Mouse (Mus musculus): Measurements from ENCODE around the gene Nr5a1.

Nr5a1 gene

DNA sequence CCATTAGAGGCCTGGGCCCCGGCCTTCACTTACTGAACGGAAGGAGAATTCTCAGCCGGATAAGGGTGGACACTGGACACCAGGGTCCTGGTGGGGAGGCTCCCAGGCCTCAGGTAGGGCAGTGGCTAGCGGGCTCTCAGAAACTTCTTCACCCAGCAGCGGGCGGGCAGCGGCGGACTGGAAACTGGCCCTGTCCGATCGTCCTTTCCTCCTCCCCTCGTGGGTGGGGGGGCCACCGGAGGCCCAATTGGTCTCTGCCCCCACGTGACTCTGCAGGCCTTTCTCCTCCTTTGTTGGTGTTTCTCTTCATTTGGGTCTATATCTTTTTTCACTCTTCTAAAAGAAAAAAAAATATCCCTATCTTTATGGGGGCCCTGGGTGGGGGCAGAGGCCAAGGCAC is at the start of gene Nr5a1:
Nr5a1 (minus strand) TSS at position 219 of the 400 bp plus-strand sequence.
- DNase-seq (ENCODE audit: low read depth, low spot score) = no peak

GRCm38 (mm10) chr2:38739847-38740246 is 25.5 kb upstream of the Nr5a1 start:
- DNase-seq (ENCODE audit: low read depth, low spot score) = no peak

GRCm38 (mm10) chr2:38739410-38739809 is 25.1 kb upstream of the Nr5a1 start:
- DNase-seq (ENCODE audit: low read depth, low spot score) = peak; percentile 36

GRCm38 (mm10) chr2:38738601-38739301 is 24.4 kb upstream of the Nr5a1 start:
- DNase-seq (ENCODE audit: low read depth, low spot score) = no peak

GRCm38 (mm10) chr2:38735740-38736139 is 21.4 kb upstream of the Nr5a1 start:
- DNase-seq (ENCODE audit: low read depth, low spot score) = no peak

DNA sequence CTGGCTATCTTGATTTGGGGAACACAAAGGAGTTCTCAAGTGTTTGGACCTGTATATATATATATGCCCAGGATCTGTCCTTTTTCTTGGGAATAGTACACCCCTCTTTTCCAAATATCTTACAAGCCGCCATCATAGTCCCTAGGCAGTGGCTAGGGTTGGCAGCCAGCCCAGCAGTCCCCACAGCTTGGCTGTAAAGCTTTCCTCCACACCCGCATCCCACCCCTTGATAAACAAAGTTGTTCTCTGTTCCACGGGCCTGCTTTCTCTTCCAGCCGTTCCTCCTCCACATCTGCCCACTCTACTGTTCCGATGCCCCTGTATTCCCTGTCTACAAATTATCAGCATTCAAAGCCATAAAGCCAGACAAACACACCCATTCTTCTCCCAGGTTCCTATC is 20.4 kb upstream of the Nr5a1 start:
- no peak for DNase-seq (ENCODE audit: low read depth, low spot score)

GRCm38 (mm10) chr2:38730331-38730827 is 16.0 kb upstream of the Nr5a1 start:
- DNase-seq (ENCODE audit: low read depth, low spot score) = no peak

GRCm38 (mm10) chr2:38725427-38725826 is 11.1 kb upstream of the Nr5a1 start:
- no peak for DNase-seq (ENCODE audit: low read depth, low spot score)

DNA sequence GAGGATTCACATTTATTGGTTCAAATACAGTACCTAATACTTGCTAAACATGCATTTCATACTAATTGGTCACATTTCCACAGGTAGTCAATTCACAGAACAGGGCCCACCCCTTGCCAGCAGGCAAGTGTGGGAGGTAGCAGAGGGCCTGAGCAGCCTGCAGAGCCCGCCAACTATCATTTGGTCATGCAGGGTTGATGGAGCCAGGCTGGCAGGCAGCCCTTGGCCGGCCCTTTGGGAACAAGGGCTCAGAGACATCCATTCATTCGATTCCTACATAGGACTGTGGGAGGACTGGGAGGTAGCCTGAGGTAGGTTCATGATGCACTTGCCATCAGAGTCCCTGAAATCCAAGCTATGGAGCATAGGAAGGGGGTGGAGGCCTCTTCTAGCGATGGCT is 9.0 kb upstream of the Nr5a1 start:
- no peak for DNase-seq (ENCODE audit: low read depth, low spot score)

DNA sequence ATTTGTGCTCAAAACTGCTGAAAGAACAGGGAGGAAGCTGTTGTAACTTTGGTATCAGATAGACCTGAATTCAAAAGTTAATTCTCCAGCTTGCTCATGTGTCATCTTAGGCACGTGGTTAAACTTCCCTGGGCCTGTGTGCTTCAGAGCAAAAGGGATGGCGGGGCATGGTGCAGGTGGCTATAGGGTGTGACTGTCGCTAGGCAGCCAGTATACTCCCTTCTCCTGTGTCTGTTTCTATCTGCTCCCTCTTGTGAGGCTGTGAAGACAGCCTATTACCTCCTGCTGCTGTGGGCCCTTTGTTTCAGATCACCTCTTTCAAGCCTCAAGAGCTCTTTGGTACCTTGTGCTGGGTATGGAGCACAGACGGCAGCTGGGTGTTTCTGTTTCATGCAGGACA is 7.7 kb upstream of the Nr5a1 start:
- no peak for DNase-seq (ENCODE audit: low read depth, low spot score)

- no peak for DNase-seq (ENCODE audit: low read depth, low spot score)
Observed at GRCm38 (mm10) chr2:38720661-38721060, 6.3 kb upstream of the Nr5a1 start.

- DNase-seq (ENCODE audit: low read depth, low spot score) = no peak
Observed at GRCm38 (mm10) chr2:38719354-38719753, 5.0 kb upstream of the Nr5a1 start.

- no peak for DNase-seq (ENCODE audit: low read depth, low spot score)
Observed at GRCm38 (mm10) chr2:38718676-38719075, 4.3 kb upstream of the Nr5a1 start.

GRCm38 (mm10) chr2:38717436-38717835 is 3.1 kb upstream of the Nr5a1 start:
- no peak for DNase-seq (ENCODE audit: low read depth, low spot score)

- no peak for DNase-seq (ENCODE audit: low read depth, low spot score)
Observed at GRCm38 (mm10) chr2:38713596-38713995, 746 bp downstream of the Nr5a1 start.

GRCm38 (mm10) chr2:38712769-38713125 is 1.6 kb downstream of the Nr5a1 start:
- DNase-seq (ENCODE audit: low read depth, low spot score) = no peak

GRCm38 (mm10) chr2:38712076-38712768 is 2.1 kb downstream of the Nr5a1 start:
- DNase-seq (ENCODE audit: low read depth, low spot score) = no peak

- no peak for DNase-seq (ENCODE audit: low read depth, low spot score)
Observed at GRCm38 (mm10) chr2:38711421-38711861, 2.9 kb downstream of the Nr5a1 start.

DNA sequence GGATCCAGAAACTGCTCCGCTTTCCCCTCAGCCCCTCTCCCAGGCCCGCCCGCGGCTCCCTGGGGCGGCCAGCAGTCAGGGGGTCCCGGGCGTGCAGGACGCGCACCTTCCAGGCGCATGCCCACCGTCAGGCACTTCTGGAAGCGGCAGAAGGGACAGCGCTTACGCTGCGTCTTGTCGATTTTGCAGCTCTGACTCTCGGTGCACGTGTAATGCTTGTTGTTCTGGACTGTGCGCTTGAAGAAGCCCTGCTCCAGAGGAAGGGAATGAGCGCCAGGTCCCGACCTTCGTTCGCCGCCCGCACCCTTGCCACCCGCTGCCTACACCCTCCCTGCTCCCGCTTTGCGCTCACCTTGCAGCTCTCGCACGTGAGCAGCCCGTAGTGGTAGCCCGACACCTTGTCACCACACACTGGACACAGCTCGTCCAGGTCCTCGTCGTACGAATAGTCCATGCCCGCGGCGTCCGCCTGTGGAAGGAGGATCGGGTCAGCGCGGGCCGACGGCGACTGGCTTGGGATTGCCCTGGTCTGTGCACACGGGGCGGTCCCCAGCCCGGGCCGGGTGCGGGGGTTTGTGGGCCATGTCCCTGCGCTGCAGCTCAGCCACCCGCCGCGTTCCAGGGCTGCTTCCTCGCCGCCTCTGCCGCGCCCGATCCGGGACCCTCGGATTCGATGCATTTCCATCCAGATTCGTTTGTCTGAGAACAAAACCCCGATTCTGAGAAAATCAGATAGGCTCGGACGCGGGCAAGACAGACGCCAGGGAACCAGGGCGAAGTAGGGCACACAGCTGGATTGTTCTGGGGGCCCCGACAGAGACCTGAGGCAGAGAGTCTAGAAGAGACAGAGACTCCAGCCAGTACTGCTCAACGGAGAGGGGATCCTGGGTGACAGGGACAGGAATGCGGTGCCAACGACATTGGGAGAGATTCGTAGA is 3.8 kb downstream of the Nr5a1 start:
- DNase-seq (ENCODE audit: low read depth, low spot score) = no peak

DNA sequence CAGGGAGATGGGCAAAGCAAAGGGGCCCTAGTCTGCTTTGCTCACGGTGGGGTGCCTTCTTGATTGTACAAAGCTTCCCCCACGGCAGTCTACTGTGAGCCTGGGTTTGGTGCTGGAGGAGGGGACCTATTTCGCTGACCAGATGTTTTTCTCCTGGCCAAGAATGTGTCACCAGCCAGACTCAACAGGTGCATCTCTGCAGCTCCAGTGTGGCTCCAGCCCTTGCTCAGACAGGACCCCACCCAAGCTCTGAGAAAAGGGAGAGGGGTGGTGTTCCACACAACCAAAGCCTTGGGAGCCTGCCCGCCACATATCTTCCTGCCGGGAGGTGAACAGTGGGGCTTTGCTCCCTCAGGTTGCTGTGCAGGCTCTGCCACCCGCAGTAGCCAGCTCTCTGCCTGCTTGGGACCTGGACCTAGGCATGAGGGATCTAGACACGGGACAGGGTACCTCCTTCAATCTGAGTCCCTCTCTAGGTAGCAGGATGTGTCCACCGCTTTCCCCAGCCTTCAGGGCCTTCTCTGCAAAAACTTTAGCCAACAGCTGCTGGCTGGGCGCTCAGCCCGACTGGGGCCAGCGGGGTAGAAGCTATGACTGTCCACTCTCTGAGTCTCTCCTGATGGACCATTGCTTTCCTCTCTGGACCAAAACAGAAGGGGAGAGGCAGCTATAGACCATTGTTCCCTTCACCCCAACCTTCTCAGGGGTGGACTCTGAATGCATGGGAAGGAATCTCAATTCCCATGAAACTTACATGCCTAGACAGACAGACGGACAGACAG is 5.2 kb downstream of the Nr5a1 start:
- no peak for DNase-seq (ENCODE audit: low read depth, low spot score)

- no peak for DNase-seq (ENCODE audit: low read depth, low spot score)
Observed at GRCm38 (mm10) chr2:38706661-38707060, 7.7 kb downstream of the Nr5a1 start.

All from brain, embryonic 18.5 days (tissue).